Mouse (Mus musculus) layer of hippocampus, adult 2 months (tissue): ENCODE measurements around the gene Itpkb. TPM values are rescaled to one million over a fixed set of nuclear protein-coding genes. Genes with fewer than 3 reads are reported as not detected.

Experiments used
- DNase-seq, 2 experiments: peaks; one replicate each; pipeline ENCODE4 v3.0.0; 2022; ENCODE audit warnings: low spot score in 2 of 2
- H3K27ac ChIP-seq: fragments of 200-600 bp; 2 replicates; pipeline ENCODE4 v1.8.1; 2022
- H3K4me3 ChIP-seq: fragments of 200-600 bp; 2 replicates; pipeline ENCODE4 v1.8.1; 2022; ENCODE audit warnings: mild to moderate bottlenecking
- CTCF ChIP-seq: fragments of 200-600 bp; conservative IDR thresholded peaks from 2 replicates; pipeline ENCODE4 v1.8.1; 2022; ENCODE audit warnings: antibody characterized with exemption, mild to moderate bottlenecking, moderate library complexity
- total RNA-seq, 2 experiments: library from RNA; stranded (reverse); gene quantifications; 2 replicates each; pipeline ENCODE4 v1.2.3; 2021

The Itpkb gene
- total RNA-seq, 2 experiments from 2014 or later = 26.3 to 28.3 TPM

DNA sequence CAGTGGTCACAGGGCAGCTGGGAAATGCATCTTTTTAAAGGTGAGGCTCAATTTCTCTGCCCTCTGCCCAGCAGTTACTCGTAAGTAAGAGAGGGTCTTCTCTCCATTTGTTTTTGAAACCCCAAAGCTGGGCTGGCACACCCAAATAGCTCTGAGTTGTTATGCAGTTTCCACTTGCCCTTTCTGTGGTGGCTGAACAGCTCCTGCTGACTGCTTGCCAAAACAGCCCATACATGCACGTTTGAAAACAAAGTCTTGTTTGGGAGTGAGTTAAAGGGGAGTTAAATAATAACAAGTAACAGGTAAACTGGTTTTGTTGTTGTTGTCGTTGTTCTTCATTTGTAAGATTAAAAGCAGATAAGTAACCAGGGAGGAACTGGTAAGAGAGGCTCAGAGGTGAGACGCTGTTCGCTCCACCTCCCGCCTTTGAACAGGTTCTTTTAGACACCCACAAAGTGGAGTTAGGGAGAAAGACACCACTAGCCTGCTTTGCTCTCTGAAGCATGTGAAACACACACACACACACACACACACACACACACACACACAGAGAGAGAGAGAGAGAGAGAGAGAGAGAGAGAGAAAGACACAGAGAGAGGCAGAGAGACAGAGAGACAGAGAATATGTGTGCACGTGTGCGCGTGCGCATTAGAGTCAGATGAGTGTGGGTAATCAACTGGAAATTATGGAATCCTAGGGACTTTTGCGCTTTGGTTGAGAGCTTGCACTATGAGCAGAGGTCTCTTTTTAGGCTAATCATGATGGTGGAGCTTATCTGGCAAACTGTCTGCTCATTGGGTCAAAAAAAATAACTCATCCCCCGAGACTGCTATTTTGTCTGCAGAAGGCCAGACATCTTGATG is 5.5 kb downstream of the Itpkb start:
- DNase-seq = no peak
- peak overlapping the region; percentile 23; the same call in 1 of the 2 replicates for H3K27ac ChIP-seq
- peak overlapping the region; percentile 76; the same call in 1 of the 2 replicates for H3K4me3 ChIP-seq
- no peak for TF ChIP-seq CTCF

- DNase-seq = no peak
- Histone ChIP-seq H3K27ac (no peak overlapping the region), H3K4me3 (no peak overlapping the region)
- TF ChIP-seq CTCF = no peak
These were observed 8.1 kb downstream of the Itpkb start for GRCm38 (mm10) chr1:180338358-180338757.

GRCm38 (mm10) chr1:180339143-180339542 is 8.9 kb downstream of the Itpkb start:
- no peak overlapping the region for H3K4me3 ChIP-seq
- DNase-seq = no peak
- no peak for TF ChIP-seq CTCF
- H3K27ac ChIP-seq = no peak overlapping the region

DNA sequence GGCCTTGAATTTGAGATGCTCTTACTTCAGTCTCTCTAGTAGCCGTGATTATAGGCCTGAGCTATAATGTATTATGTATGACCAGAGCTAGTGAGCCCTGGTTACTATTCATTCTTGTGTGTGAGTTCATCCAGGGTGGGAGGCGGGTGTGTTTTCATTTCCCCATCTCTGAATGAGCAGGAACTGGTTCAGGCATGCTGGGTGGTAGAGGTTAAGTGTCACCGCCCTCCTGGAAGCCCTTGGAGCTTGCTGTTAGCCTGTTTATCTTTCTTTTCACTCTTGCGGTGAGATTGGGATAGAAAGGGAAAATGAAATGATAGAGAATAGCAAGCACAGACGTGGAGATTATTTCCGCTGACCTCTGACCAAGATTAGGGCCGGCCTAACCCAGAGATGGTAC is 12.7 kb downstream of the Itpkb start:
- Histone ChIP-seq H3K27ac (0 out of 2 replicates have a peak overlapping the region, but pooled peaks have one; percentile 59), H3K4me3 (no peak overlapping the region)
- DNase-seq = no peak
- TF ChIP-seq CTCF = no peak

DNA sequence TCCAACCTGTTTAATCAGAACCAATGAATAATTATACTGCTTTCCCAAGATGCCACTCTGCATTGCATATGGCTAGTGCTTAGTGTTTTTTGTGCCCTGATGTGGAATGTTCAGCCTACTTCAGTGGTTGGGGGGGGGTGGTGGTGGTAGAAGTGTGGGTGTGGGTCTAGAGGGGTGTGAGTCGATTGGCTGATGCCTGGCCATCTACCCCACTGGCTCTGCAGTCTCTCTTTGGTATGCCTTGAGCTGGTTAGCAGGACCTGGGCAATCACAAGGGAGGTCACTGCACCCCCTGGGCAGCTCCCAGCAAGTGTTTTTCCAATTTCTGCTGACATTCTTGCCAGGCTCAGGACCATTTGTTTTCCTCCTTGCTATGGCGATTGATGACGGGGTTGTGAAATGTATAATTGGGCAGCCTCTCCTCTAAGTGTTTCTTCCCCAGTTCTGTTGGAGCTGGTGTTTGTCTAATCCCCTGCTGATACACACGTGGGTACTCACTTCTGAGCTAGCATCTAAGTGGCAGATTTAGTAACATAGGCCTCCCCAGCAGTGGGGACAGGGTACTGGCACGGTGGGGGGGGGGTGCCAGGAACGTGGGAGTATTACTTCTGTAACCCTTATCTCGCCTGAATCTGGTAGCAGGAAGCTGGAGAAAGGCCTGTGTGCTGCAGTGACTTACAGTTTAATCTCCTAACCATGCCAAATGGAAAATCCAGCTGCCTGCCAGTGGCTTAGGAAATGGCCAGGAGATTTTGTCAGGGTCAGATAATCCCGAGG is 13.3 kb downstream of the Itpkb start:
- Histone ChIP-seq H3K27ac (peak overlapping the region; percentile 59), H3K4me3 (no peak overlapping the region)
- no peak for DNase-seq
- no peak for TF ChIP-seq CTCF

- H3K4me3 ChIP-seq = no peak overlapping the region
- no peak for TF ChIP-seq CTCF
- H3K27ac ChIP-seq = peak overlapping the region; percentile 32; the same call in 1 of the 2 replicates
- no peak for DNase-seq
These were observed 14.8 kb downstream of the Itpkb start for GRCm38 (mm10) chr1:180345098-180345497.

GRCm38 (mm10) chr1:180347059-180347458 is 16.8 kb downstream of the Itpkb start:
- H3K27ac ChIP-seq = no peak overlapping the region
- no peak for TF ChIP-seq CTCF
- no peak overlapping the region for H3K4me3 ChIP-seq
- DNase-seq = no peak

GRCm38 (mm10) chr1:180347907-180348306 is 17.6 kb downstream of the Itpkb start:
- Histone ChIP-seq H3K27ac (no peak overlapping the region), H3K4me3 (no peak overlapping the region)
- TF ChIP-seq CTCF = no peak
- DNase-seq = no peak

DNA sequence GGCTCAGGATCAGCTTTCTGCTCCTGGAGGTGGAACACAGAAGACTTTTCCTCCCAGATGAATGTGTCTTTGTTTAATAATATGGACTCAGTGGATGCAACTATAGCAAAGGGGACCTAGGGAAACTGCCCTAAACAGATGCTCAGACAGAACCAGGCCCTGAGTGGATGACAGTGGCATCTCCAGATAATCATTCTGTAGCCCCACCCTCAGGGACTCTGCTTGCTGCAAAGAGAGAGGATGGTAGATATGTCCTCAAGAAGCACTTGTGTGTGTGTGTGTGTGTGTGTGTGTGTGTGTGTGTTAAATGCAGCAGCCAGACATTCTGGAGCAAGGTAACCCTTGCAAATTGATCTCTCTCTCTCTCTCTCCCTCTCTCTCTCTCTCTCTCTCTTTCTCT is 18.8 kb downstream of the Itpkb start:
- Histone ChIP-seq H3K27ac (no peak overlapping the region), H3K4me3 (no peak overlapping the region)
- no peak for DNase-seq
- TF ChIP-seq CTCF = no peak

GRCm38 (mm10) chr1:180352258-180352657 is 22.0 kb downstream of the Itpkb start:
- TF ChIP-seq CTCF = no peak
- Histone ChIP-seq H3K4me3 (no peak overlapping the region), H3K27ac (no peak overlapping the region)
- DNase-seq = no peak

GRCm38 (mm10) chr1:180354129-180354528 is 23.8 kb downstream of the Itpkb start:
- Histone ChIP-seq H3K4me3 (no peak overlapping the region), H3K27ac (no peak overlapping the region)
- TF ChIP-seq CTCF = no peak
- no peak for DNase-seq

DNA sequence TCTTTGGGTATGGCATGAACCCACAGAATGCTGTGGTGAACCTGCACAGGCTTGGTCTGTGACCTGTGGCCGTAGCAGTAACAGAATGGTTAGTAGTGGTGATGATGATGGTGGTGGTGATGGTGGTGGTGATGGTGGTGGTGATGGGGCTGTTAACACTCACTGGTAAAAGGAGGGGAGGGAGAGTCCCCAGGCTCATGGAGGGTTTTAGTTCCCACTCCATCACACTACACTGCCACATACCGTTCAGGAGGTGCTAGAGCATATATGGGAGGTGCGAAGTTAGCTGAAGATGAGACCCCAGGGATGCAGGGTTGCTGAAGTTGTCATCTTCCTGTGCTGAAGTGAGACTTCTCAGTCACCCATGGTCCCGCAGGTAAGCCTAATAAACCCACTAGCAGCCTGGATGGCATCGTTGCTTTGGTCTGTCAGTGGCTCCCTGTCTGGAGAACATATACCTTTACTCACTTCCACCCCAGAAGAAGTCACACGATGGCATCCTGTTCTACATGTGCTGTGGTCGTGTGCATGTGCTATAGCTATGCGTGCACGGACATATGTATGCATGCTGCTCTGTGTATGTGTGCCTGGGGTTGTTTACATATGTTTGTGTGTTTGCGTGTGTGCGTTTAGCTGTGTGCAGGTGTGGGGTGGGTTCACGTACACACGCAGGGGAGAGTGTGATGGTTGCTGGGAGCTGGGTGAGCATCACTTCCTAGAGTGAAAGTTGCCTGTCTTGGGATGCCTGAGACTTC is 24.9 kb downstream of the Itpkb start:
- no peak for TF ChIP-seq CTCF
- Histone ChIP-seq H3K4me3 (no peak overlapping the region), H3K27ac (no peak overlapping the region)
- no peak for DNase-seq

GRCm38 (mm10) chr1:180356176-180356575 is 25.9 kb downstream of the Itpkb start:
- no peak for DNase-seq
- no peak for TF ChIP-seq CTCF
- no peak overlapping the region for H3K4me3 ChIP-seq
- H3K27ac ChIP-seq = peak overlapping the region; percentile 23; the same call in 1 of the 2 replicates
